Mouse (Mus musculus) MEL (cell line): Measurements from ENCODE around the gene Maco1.

Experiments
- MAFK ChIP-seq: IDR thresholded peaks from 2 replicates; pipeline ENCODE4 v1.6.1; 2011; ENCODE audit warnings: low read depth, mild to moderate bottlenecking, low read length, improper control_type of control experiment, borderline replicate concordance
- POLR2A ChIP-seq, 2 experiments: IDR thresholded peaks; 2 replicates each; pipeline ENCODE4 v1.6.1; 2011 to 2012; ENCODE audit warnings: low read length in 2 of 2, mild to moderate bottlenecking in 2 of 2, control low read depth in 1 of 2, improper control_type of control experiment in 1 of 2, low read depth in 1 of 2, moderate library complexity in 1 of 2; ENCODE audit not compliant: control insufficient read depth in 1 of 2, insufficient read depth in 1 of 2, poor library complexity in 1 of 2
- SIN3A ChIP-seq: IDR thresholded peaks from 2 replicates; pipeline ENCODE4 v1.6.1; 2012; ENCODE audit warnings: low read length, improper control_type of control experiment, inconsistent platforms

DNA sequence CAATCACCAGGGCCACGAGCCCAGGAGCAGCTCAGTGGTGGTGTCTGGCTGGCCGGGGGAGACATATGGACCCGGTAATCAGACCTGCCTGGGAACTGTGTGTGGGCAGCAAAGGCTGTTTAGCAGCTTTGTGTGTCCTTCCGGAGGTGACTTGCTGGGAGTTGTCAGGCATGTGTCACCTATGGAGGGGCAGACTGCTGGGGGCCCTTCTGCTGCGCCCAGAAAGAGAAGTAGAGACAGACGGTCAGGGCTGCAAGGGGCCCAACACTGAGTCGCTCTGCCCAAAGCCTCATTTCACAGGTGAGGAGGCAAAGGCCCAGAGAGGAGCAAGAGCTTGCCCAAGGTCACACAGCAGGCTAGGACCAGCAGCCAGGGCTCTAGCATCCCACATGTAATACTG lies 83.3 kb downstream of the Maco1 start:
- TF ChIP-seq SIN3A (no peak), MAFK (no peak), POLR2A (IDR thresholded peaks at IDR 0.05; ENCODE audit: control insufficient read depth in 1 of 2, insufficient read depth in 1 of 2, low read depth in 1 of 2, low read length in 2 of 2, poor library complexity in 1 of 2) (no peak)
